Mouse (Mus musculus) heart, embryonic 11.5 days (tissue): Measurements from ENCODE around the gene Dnmt3a. TPM values are rescaled to one million over a fixed set of nuclear protein-coding genes. Genes with fewer than 3 reads are reported as not detected.
A peak's percentile ranks its signal among the peaks of the same experiment; 100 is the strongest.

ENCODE experiments used
- ATAC-seq: fragments of 200-750 bp; cut with Nextera tagmentation; replicated peaks from 2 replicates; pipeline ENCODE4 v1.8.0; 2017; ENCODE audit warnings: moderate library complexity; ENCODE audit not compliant: insufficient number of reproducible peaks, low FRiP score, low TSS enrichment
- H3K27ac ChIP-seq: fragments of 300-500 bp; sonication (generic); 2 replicates; pipeline ENCODE4 v1.5.1; 2014; ENCODE audit warnings: mild to moderate bottlenecking, low read depth, low read length
- H3K27me3 ChIP-seq: fragments of 300-500 bp; sonication (generic); 2 replicates; pipeline ENCODE4 v1.6.1; 2014; ENCODE audit warnings: mild to moderate bottlenecking, low read length, mixed read lengths; ENCODE audit not compliant: control insufficient read depth, insufficient read depth
- H3K36me3 ChIP-seq: fragments of 300-500 bp; sonication (generic); 2 replicates; pipeline ENCODE4 v1.6.1; 2014; ENCODE audit warnings: mild to moderate bottlenecking, low read length, moderate library complexity, mixed read lengths; ENCODE audit not compliant: control insufficient read depth, insufficient read depth
- H3K4me1 ChIP-seq: fragments of 300-500 bp; sonication (generic); 2 replicates; pipeline ENCODE4 v1.6.1; 2014; ENCODE audit warnings: low read length; ENCODE audit not compliant: control insufficient read depth, insufficient read depth
- H3K4me2 ChIP-seq: fragments of 300-500 bp; sonication (generic); 2 replicates; pipeline ENCODE4 v1.6.1; 2014; ENCODE audit warnings: mild to moderate bottlenecking, moderate library complexity
- H3K4me3 ChIP-seq: fragments of 300-500 bp; sonication (generic); 2 replicates; pipeline ENCODE4 v1.5.1; 2014; ENCODE audit warnings: low read depth, low read length
- H3K9ac ChIP-seq: fragments of 300-500 bp; sonication (generic); 2 replicates; pipeline ENCODE4 v1.6.1; 2014; ENCODE audit warnings: mild to moderate bottlenecking, low read depth, low read length, moderate library complexity
- H3K9me3 ChIP-seq: fragments of 300-500 bp; sonication (generic); replicated peaks from 2 replicates; pipeline ENCODE4 v1.6.1; 2016; ENCODE audit warnings: low read length; ENCODE audit not compliant: control insufficient read depth
- WGBS: fragments of 180-500 bp; shearing (Covaris S2); extraction: QIAGEN DNeasy Blood & Tissue Kit; methylation state at CpG from one replicate; pipeline ENCODE4 v1.1.7; 2014; ENCODE audit not compliant: insufficient replicate concordance; 5-methylcytosine and 5-hydroxymethylcytosine counted together
- polyA plus RNA-seq: library from polyadenylated mRNA; unstranded; fragments of >200 nt; fragmentation: Nextera tagmentation; extraction: Ambion mirVana; gene quantifications from 2 replicates; pipeline ENCODE4 v1.2.1, GENCODE M21; 2014

Gene Dnmt3a
- polyA plus RNA-seq, 1 experiment from 2014 or later, result 55.1 TPM

GRCm38 (mm10) chr12:3807548-3808395 is 2.0 kb downstream of the Dnmt3a start:
- Histone ChIP-seq H3K4me1 (peaks cover 47% of the 10 kb centered on the region), H3K27me3 (no peaks in the 10 kb centered on the region)
- WGBS, result 1% methylated on average over 72 of the region's 105 CpGs

GRCm38 (mm10) chr12:3808396-3808981 is 2.7 kb downstream of the Dnmt3a start:
- WGBS, result 6% methylated on average over 10 of the region's 10 CpGs
- Histone ChIP-seq H3K4me2 (peak overlapping the region; percentile 85), H3K9me3 (no peaks in the 10 kb centered on the region), H3K27me3 (no peaks in the 10 kb centered on the region), H3K4me3 (peak overlapping the region; percentile 88), H3K27ac (peak overlapping the region; percentile 96), H3K9ac (peak overlapping the region; percentile 93), H3K36me3 (no peaks in the 10 kb centered on the region), H3K4me1 (peaks cover 47% of the 10 kb centered on the region)
- ATAC-seq, result peak; percentile 11; the same call in 1 of the 2 replicates

More at GRCm38 (mm10) chr12:3807548-3808395, 2.0 kb downstream of the Dnmt3a start:
- Histone ChIP-seq H3K4me3 (peak overlapping the region; percentile 88), H3K27ac (peak overlapping the region; percentile 96), H3K9me3 (no peaks in the 10 kb centered on the region), H3K36me3 (no peaks in the 10 kb centered on the region), H3K4me2 (peak overlapping the region; percentile 85), H3K9ac (peak overlapping the region; percentile 93)
- peak; percentile 46 for ATAC-seq

GRCm38 (mm10) chr12:3809520-3810180 is 3.8 kb downstream of the Dnmt3a start:
- peaks cover 47% of the 10 kb centered on the region for H3K4me1 ChIP-seq
- no peaks in the 10 kb centered on the region for H3K9me3 ChIP-seq
- no peak overlapping the region; the same call in 1 of the 2 replicates for H3K27ac ChIP-seq
- H3K27me3 ChIP-seq, result no peaks in the 10 kb centered on the region
- no peak overlapping the region; the same call in 1 of the 2 replicates for H3K4me2 ChIP-seq
- no peaks in the 10 kb centered on the region for H3K36me3 ChIP-seq
- H3K9ac ChIP-seq, result no peak overlapping the region
- 55% methylated on average over 7 of the region's 7 CpGs for WGBS
- H3K4me3 ChIP-seq, result 0 out of 2 replicates have a peak overlapping the region, but pooled peaks have one; percentile 8
- ATAC-seq, result no peak

- no peak overlapping the region for H3K4me3 ChIP-seq
- H3K36me3 ChIP-seq, result no peaks in the 10 kb centered on the region
- no peak overlapping the region; the same call in 1 of the 2 replicates for H3K4me2 ChIP-seq
- no peak for ATAC-seq
- 34% methylated on average over 4 of the region's 4 CpGs for WGBS
- H3K27me3 ChIP-seq, result no peaks in the 10 kb centered on the region
- H3K4me1 ChIP-seq, result peaks cover 53% of the 10 kb centered on the region
- no peak overlapping the region for H3K9ac ChIP-seq
- no peaks in the 10 kb centered on the region for H3K9me3 ChIP-seq
- no peak overlapping the region for H3K27ac ChIP-seq
Observed at GRCm38 (mm10) chr12:3810455-3810854, 4.6 kb downstream of the Dnmt3a start.

DNA sequence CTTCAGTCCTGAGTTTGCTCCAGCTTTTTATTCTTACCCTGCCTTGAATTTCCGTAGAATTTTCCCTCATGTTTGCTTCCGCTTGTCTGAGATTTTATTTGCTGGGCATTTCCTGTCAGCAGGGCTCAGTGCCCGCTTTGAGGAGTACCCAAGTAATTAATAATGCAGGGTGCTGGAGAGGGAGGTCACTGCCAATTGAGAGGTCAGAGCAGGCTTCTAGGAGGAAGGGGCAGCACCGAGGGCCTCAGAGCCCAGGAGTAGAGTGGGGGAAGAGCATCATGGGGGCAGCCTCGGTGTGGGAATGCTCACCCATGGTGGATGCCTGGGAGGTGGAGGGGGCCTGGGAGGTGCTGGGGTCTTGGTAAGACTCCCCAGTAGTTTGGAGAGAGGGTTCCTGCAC is 5.8 kb downstream of the Dnmt3a start:
- Histone ChIP-seq H3K36me3 (no peaks in the 10 kb centered on the region), H3K27me3 (no peaks in the 10 kb centered on the region), H3K27ac (no peak overlapping the region), H3K4me2 (peak overlapping the region; percentile 24), H3K4me1 (peaks cover 51% of the 10 kb centered on the region), H3K4me3 (no peak overlapping the region), H3K9ac (no peak overlapping the region), H3K9me3 (no peaks in the 10 kb centered on the region)
- WGBS, result 38% methylated on average over 5 of the region's 5 CpGs
- ATAC-seq, result no peak

- H3K36me3 ChIP-seq, result no peaks in the 10 kb centered on the region
- H3K4me1 ChIP-seq, result peaks cover 51% of the 10 kb centered on the region
- H3K27ac ChIP-seq, result no peak overlapping the region
- H3K9ac ChIP-seq, result no peak overlapping the region
- no peaks in the 10 kb centered on the region for H3K9me3 ChIP-seq
- H3K27me3 ChIP-seq, result no peaks in the 10 kb centered on the region
- WGBS, result 20% methylated on average over 6 of the region's 6 CpGs
- no peak overlapping the region for H3K4me2 ChIP-seq
- ATAC-seq, result no peak
- no peak overlapping the region for H3K4me3 ChIP-seq
Observed at GRCm38 (mm10) chr12:3812251-3812650, 6.4 kb downstream of the Dnmt3a start.

DNA sequence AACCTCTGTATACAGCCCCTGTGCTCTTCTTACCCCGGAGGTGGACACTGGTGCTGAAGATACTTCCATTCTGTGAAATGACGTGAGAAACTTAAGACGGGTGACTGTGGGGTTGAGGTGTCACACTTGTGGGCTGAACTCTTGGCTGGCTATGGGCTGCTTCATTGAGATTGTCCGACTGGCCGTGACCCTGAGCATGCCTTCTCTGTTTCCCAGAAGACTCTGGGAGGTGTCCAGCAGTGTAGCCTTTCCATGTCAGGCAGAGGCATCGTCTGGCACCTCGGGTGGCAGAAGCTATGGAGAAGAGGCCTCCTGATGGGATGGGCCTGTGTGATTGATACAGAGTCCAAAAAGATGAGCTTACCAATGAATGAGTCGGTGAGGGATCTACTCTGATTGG is 7.3 kb downstream of the Dnmt3a start:
- Histone ChIP-seq H3K9me3 (no peaks in the 10 kb centered on the region), H3K4me2 (no peak overlapping the region), H3K9ac (no peak overlapping the region), H3K27me3 (no peaks in the 10 kb centered on the region), H3K4me3 (no peak overlapping the region), H3K27ac (no peak overlapping the region), H3K4me1 (peaks cover 50% of the 10 kb centered on the region), H3K36me3 (no peaks in the 10 kb centered on the region)
- WGBS, result 85% methylated on average over 8 of the region's 8 CpGs
- no peak for ATAC-seq

GRCm38 (mm10) chr12:3815386-3815785 is 9.6 kb downstream of the Dnmt3a start:
- Histone ChIP-seq H3K4me1 (peaks cover 40% of the 10 kb centered on the region), H3K4me2 (no peak overlapping the region), H3K9me3 (no peaks in the 10 kb centered on the region), H3K4me3 (no peak overlapping the region), H3K27ac (no peak overlapping the region), H3K36me3 (no peaks in the 10 kb centered on the region), H3K27me3 (no peaks in the 10 kb centered on the region), H3K9ac (no peak overlapping the region)
- no peak for ATAC-seq
- 39% methylated on average over 6 of the region's 6 CpGs for WGBS
